Mouse (Mus musculus): ENCODE measurements around the gene Tdrd5.
"Not testable (repeated sequence)": the region's sequence is repeated elsewhere in the genome, so short reads cannot be mapped to it uniquely, and the experiment has no call there.

The Tdrd5 gene

GRCm38 (mm10) chr1:156302911-156303749 is at the start of gene Tdrd5:
Gene Tdrd5 (minus strand): TSS chr1:156303664.
- DNase-seq (ENCODE audit: low spot score) = peak; percentile 19

GRCm38 (mm10) chr1:156352466-156352865 is 49.0 kb upstream of the Tdrd5 start:
- DNase-seq (ENCODE audit: low spot score) = no peak

DNA sequence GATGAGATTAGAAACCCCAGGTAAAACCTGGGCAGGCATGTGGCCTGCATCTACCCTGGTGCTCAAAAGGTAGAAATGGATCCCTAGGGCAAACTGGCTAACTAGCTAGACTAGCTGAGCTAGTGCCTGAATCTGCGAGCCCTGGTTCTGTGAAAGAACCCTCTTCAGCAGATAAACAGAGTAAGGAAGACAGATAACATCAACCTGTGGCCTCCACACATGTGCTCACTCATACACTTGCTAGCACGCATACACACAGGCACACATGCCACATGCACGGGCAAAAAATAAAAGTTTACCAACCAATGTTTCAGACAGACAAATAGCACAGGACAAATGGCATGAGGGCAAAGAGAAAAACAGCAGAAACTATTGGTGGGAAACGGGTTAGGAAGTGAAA is 47.0 kb upstream of the Tdrd5 start:
- no peak for DNase-seq (ENCODE audit: low spot score)

DNA sequence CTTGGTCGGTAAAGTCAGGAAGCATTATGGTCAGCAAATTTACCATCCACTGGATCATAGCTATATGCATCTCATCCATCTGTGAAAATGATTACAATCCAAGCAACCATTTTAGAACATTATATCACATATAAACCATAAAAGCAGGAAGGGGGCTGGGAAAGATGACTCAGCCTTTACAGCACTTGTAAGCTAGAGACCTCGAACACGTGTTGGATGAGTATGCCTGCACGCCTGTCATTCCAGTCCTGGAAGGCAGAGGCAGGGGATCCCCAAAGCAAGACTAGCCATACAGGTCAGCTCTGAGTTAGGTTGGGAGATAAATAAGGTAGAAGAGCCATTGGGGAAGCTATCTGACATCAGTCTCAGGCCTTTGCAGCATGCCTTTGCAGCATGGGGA is 45.6 kb upstream of the Tdrd5 start:
- no peak for DNase-seq (ENCODE audit: low spot score)

DNA sequence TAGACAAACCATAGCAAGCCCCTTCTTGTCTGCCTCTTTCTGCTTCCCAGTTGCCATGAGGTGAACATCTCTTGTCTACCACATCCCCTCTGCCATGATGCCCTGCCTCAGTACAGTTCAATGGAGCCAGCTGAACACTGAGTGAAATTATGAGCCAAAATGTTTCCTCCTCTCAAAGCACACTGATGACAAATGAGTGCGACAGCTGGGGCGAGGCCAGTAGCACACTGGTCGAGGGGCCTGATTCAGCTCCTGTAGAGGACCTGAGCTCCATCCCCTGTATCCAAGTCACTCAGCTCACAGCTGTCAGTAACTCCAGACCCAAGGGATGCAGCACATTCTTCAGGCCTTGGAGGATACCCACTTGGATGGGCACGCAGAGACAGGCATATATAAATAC is 42.2 kb upstream of the Tdrd5 start:
- DNase-seq (ENCODE audit: low spot score) = no peak

DNA sequence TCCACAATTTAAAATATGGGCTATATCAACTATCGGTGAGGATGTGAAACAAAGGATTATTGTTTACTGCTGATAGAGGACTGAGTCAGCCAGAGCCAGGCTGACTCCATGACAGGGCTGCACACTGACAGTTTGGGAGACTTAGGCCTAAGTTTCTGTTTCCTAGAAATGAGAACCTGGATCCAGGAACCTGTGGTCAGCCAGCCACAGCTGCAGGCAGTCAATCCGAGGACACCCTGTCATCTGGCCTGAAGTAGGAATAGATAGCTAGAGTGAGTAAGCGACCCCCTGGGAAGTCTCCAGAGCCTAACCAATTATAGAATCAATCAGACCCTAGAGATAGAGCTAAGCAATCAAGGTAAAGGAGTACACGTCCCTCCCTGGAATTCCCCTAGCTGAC is 41.0 kb upstream of the Tdrd5 start:
- no peak for DNase-seq (ENCODE audit: low spot score)

DNA sequence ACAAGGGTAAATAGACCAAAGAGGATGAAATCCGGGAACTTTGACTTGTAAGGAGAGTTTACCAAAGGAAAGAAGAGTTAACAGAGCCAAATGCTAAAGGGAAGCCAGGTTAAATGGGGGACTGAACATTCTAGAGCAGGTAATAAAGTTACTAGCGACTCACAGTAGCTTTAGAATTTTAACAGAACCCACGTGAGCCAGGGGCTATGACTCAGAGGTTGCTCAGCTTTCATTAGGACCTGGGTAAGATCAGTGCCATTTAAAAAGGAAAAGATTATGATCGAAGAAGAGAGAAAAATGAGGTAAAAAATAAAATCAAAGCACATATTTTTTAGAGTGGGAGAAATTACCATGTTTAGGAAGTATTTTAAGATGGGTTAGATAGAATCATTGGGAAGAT is 37.4 kb upstream of the Tdrd5 start:
- no peak for DNase-seq (ENCODE audit: low spot score)

DNA sequence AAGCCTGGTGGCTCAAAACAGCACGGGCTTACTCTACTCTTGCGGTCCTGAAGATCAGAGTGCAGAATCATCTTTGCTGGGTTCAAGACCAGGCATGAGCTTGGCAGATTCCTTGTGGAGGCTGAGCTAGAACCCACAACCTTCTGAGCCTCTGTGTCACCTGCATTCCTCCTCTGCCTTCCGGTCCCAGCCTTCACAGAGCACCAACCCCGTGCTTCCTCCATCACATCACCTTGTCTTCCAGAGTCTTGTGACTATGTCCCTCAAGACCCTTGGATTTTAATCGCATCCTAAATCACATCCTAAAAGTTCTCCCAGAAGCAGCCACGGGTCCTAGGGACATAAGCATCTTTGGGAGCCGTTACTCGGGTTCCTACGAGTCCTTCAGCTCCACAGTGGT is 19.7 kb upstream of the Tdrd5 start:
- DNase-seq (ENCODE audit: low spot score) = no peak

- no peak for DNase-seq (ENCODE audit: low spot score)
Observed at GRCm38 (mm10) chr1:156310630-156311029, 7.2 kb upstream of the Tdrd5 start, which contains the start of gene Nphs2. Gene Nphs2 (plus strand): TSS chr1:156310727.

DNA sequence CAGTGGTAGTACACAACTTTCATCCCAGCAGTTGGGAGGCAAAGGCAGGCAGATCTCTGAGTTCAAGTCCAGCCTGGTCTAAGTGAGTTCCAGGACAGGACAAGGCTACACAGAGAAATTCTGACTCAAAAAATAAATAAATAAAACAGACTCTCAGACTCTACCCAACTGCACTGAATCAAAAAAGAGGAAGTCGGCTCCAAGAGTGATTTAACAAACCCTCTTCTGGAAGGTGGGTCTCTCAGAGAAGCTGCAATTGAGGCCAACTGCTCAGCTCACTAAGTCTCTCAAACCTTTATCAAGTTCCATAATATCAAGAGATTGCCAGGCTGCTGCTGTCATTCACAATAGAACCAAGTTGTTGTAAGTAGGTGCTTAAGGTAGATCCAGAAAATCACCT is 5.1 kb upstream of the Tdrd5 start:
- DNase-seq (ENCODE audit: low spot score) = no peak

DNA sequence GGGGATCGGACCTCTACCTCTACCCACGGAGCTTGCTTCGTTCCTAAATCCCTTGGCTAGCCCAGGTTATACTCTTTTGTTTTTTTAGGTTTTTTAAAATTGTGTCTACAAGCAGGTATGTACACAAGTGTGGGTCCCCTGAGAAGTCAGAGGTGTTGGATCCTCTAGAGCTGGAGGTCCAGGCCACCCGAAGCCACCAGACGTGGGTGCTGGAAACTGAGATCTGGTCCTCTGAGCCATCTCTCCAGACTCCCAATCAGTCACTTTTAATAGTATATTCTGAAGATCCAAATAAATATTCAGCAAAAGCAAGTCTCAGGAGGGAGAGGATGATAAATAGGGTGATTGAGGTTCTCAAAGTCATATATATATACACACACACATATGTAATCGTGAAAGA is 13.4 kb downstream of the Tdrd5 start:
- no peak for DNase-seq (ENCODE audit: low spot score)

DNA sequence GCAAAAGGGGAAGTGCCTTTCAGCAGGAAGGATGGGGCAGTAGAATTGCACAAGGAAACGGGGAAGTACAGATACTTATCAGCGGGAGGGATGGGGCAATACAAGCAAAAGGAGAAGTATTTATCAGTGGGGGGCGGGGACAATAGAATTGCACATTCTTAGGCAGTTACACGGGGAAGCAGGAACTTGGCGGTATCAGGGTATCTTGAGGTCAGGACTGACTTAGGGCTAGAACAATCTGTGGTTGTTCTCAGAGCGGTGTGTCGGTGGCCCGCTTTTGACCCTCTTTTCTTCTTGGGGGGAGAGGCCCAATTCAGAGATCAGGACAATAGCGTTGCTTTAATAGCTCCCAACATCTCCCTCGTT is 14.3 kb downstream of the Tdrd5 start:
- not testable (repeated sequence) for DNase-seq (ENCODE audit: low spot score)

GRCm38 (mm10) chr1:156288556-156289221 is 14.8 kb downstream of the Tdrd5 start:
- no peak for DNase-seq (ENCODE audit: low spot score)

GRCm38 (mm10) chr1:156285541-156285896 is 17.9 kb downstream of the Tdrd5 start:
- no peak for DNase-seq (ENCODE audit: low spot score)

- DNase-seq (ENCODE audit: low spot score) = no peak
Observed at GRCm38 (mm10) chr1:156284851-156285540, 18.5 kb downstream of the Tdrd5 start.

DNA sequence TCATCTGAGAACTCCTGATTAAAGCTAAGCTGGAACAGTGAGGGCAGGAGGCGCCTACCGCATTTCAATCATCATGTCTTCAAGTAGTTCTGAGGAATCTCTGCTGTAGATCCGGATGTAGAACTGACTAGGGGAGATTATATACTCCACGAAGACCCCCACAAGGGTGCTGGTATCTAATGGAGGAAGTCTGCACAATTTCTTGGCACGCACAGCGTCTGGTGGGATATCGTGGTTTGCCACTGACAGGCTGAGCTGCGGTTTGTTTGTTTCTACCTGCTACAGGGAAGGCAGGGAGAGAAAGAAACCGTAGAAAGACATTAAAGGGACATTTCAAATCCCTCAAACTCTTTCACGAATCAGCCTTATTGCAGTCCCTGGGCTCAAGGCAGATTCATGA is 19.3 kb downstream of the Tdrd5 start:
- no peak for DNase-seq (ENCODE audit: low spot score)

DNA sequence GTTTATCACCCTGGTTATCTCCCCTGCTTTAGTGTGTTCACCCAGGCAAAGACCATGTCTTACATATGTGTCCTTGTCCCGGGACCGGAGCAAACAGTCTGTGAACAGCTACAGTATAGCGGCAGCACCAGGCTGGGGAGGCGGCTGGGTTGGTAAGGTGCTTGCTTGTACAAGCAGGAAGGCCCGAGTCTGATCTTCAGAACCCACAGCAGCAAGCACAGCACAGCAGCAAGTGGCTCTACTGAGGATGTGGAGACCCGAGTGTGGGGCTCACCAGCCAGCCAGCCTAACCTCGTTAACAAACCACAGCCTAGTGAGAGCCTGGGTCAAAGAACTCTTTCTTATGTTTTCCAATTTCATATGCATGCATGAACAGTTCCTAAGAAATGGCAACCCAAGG is 23.3 kb downstream of the Tdrd5 start:
- DNase-seq (ENCODE audit: low spot score) = peak; percentile 7

DNA sequence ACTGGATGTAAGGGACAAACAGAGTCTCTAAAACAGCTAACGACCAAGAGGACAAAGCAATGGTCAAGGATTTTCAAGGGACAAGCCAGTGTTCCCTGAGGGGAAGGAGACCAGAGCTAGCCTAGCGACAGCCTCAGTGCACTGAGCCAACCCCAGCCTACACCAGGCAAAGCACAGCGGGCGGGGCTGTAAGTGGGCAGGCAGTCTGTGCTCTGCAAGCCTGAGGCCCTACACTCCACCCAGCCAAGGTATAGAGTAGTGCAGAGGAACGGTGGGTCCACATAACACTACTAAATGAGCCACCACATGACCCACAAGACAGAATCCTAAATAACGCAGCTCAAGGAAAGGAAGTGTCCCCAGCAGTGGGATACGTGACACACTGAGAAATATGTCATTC is 29.8 kb downstream of the Tdrd5 start:
- no peak for DNase-seq (ENCODE audit: low spot score)

DNA sequence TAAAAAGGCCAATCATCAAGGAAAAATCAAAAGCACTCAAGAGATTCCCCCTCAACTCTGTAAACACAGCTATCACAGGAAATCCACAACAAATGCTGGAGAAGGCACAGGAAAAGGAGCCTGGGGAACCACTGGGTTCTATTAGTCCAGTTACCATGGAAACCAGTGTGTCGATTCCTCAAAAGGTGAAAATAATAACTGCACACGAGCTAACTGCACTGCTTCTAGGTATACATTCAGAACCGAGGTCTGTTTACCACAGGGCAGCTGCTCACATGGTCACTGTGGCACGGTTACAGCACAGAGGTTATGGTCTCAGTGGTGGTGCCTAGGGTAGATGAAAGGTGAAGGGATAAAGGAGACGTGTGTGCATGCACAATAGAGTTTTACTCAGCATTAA is 31.8 kb downstream of the Tdrd5 start:
- no peak for DNase-seq (ENCODE audit: low spot score)

DNA sequence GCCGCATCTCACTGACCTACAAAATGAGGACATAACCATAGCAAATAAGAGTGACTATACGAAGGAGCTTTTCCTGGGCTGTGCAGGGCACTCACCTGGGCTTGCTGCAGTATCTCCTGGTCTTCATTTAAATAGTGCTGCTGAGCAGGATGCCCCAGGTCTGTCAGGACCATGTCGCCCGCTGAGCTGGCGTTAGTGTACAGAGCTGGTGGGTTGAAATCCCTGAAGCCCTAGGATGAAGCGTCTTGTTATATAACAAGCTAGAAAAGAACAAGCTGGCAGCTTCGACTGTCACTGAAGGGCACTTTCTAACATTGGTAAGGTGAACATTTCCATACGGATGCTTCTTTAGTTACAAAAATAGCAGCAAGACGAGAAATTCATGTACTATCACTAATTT is 33.0 kb downstream of the Tdrd5 start:
- DNase-seq (ENCODE audit: low spot score) = no peak

- DNase-seq (ENCODE audit: low spot score) = not testable (repeated sequence)
Observed at GRCm38 (mm10) chr1:156268546-156268945, 34.9 kb downstream of the Tdrd5 start.

- no peak for DNase-seq (ENCODE audit: low spot score)
Observed at GRCm38 (mm10) chr1:156263946-156264345, 39.5 kb downstream of the Tdrd5 start.

- peak; percentile 8 for DNase-seq (ENCODE audit: low spot score)
Observed at GRCm38 (mm10) chr1:156263352-156263751, 40.1 kb downstream of the Tdrd5 start.
